Mouse (Mus musculus): ENCODE measurements at regions not wholly inside any gene's neighbourhood (a gene's known extent, or its start where the extent isn't known, plus 50 kb on each side); places are given as distances from the start of the nearest gene placed in this dataset.
"Not testable (repeated sequence)": the region's sequence is repeated elsewhere in the genome, so short reads cannot be mapped to it uniquely, and the experiment has no call there.

GRCm38 (mm10) chr12:8435651-8436348 lies 64.0 kb downstream of the Rhob start:
- not testable (repeated sequence) for TF ChIP-seq CTCF (IDR thresholded peaks at IDR 0.05; ENCODE audit: borderline replicate concordance, insufficient read depth, low read length); POLR2A (IDR thresholded peaks at IDR 0.05; ENCODE audit: low read depth, low read length)

Data from embryonic fibroblast, embryonic 13.5 days (primary cell).